Mouse (Mus musculus) activated CD4-positive, CD25-positive, alpha-beta regulatory T cell, adult 4 months (primary cell): ENCODE results near the gene Traf6. TPM values are rescaled to one million over a fixed set of nuclear protein-coding genes. Genes with fewer than 3 reads are reported as not detected.
"Not testable (repeated sequence)": the region's sequence is repeated elsewhere in the genome, so short reads cannot be mapped to it uniquely, and the experiment has no call there.

Source experiments
- ATAC-seq: one replicate; pipeline ENCODE4 v1.8.0; 2017
- polyA plus RNA-seq, 2 experiments: library from polyadenylated mRNA; unstranded; fragments of 100-300 nt; shearing (Covaris generic); gene quantifications; one replicate each; pipeline ENCODE4 v1.2.1; 2017

Gene Traf6
- polyA plus RNA-seq, 2 experiments from 2014 or later = 14.1 to 14.8 TPM

GRCm38 (mm10) chr2:101695584-101695983 lies 17.4 kb downstream of the Traf6 start:
- ATAC-seq = no peak

- ATAC-seq = peak; percentile 58
Measured at GRCm38 (mm10) chr2:101699284-101699683, 21.1 kb downstream of the Traf6 start.

GRCm38 (mm10) chr2:101705941-101706485 lies 27.8 kb downstream of the Traf6 start:
- no peak for ATAC-seq

GRCm38 (mm10) chr2:101711608-101712007 lies 33.4 kb downstream of the Traf6 start:
- no peak for ATAC-seq

- no peak for ATAC-seq
Measured at GRCm38 (mm10) chr2:101715650-101716323, 37.6 kb downstream of the Traf6 start.

- no peak for ATAC-seq
Measured at GRCm38 (mm10) chr2:101717162-101717561, 38.9 kb downstream of the Traf6 start.

GRCm38 (mm10) chr2:101721835-101722234 lies 43.6 kb downstream of the Traf6 start:
- ATAC-seq = no peak

- ATAC-seq = no peak
Measured at GRCm38 (mm10) chr2:101722370-101723332, 44.4 kb downstream of the Traf6 start.

- ATAC-seq = no peak
Measured at GRCm38 (mm10) chr2:101723333-101723881, 45.2 kb downstream of the Traf6 start.

GRCm38 (mm10) chr2:101727787-101728186 lies 49.6 kb downstream of the Traf6 start:
- ATAC-seq = no peak

GRCm38 (mm10) chr2:101729472-101729871 lies 51.2 kb downstream of the Traf6 start:
- no peak for ATAC-seq

- no peak for ATAC-seq
Measured at GRCm38 (mm10) chr2:101730972-101731371, 52.7 kb downstream of the Traf6 start.

- peak; percentile 72 for ATAC-seq
Measured at GRCm38 (mm10) chr2:101732777-101733210, 54.6 kb downstream of the Traf6 start.

- no peak for ATAC-seq
Measured at GRCm38 (mm10) chr2:101733564-101733963, 55.3 kb downstream of the Traf6 start.

GRCm38 (mm10) chr2:101739914-101740313 lies 61.7 kb downstream of the Traf6 start:
- ATAC-seq = no peak

- no peak for ATAC-seq
Measured at GRCm38 (mm10) chr2:101741653-101742052, 63.4 kb downstream of the Traf6 start.

GRCm38 (mm10) chr2:101742072-101742860 lies 64.0 kb downstream of the Traf6 start:
- no peak for ATAC-seq

GRCm38 (mm10) chr2:101745656-101746055 lies 67.4 kb downstream of the Traf6 start:
- ATAC-seq = not testable (repeated sequence)

GRCm38 (mm10) chr2:101746537-101746936 lies 68.3 kb downstream of the Traf6 start:
- ATAC-seq = no peak
